In genomic region chr7:125139196-125139595, GRCm38 (mm10) we compare ENCODE assay signal across 21 mouse cellular contexts.
DNase-seq lines count a peak whose midpoint lies in the region; ATAC-seq and TF ChIP-seq lines count a peak whose summit lies in the region.
"Had no signal": no experiment of that assay in that cellular context is flagged by ENCODE, and none has a peak within 500 bp of the region (broad histone marks: within the 10 kb centered on the region; RNA-seq: fewer than 3 reads in every experiment).

No protein-coding gene starts in this region.

- no peaks in the 10 kb centered on the region for H3K4me1 ChIP-seq in heart, adult 2 months (ENCODE audit: control insufficient read depth, insufficient read depth, low read length)
- H3K4me1 ChIP-seq: embryonic facial prominence, embryonic 12.5 days; embryonic facial prominence, embryonic 15.5 days had no signal

- no peak overlapping the region for H3K4me3 ChIP-seq in heart, adult 2 months
- H3K4me3 ChIP-seq: embryonic facial prominence, embryonic 12.5 days; embryonic facial prominence, embryonic 15.5 days; gastrocnemius, adult 2 months; hindbrain, embryonic 10.5 days; hindbrain, embryonic 13.5 days had no signal

- no peaks in the 10 kb centered on the region for H3K79me2 ChIP-seq in heart, adult 2 months (replicated peaks; ENCODE audit: control insufficient read depth, insufficient read depth, low read length)

- H3K36me3 ChIP-seq in heart, adult 2 months (ENCODE audit: control insufficient read depth, insufficient read depth, low read length), result no peaks in the 10 kb centered on the region
- H3K36me3 ChIP-seq: embryonic facial prominence, embryonic 12.5 days; embryonic facial prominence, embryonic 15.5 days; hindbrain, embryonic 10.5 days; hindbrain, embryonic 13.5 days had no signal

- no peak for TF ChIP-seq CTCF in heart, adult 2 months (IDR thresholded peaks at IDR 0.05)

- no peak for TF ChIP-seq POLR2A in heart, adult 2 months (IDR thresholded peaks at IDR 0.05; ENCODE audit: insufficient read depth, low read depth, low read length)

- H3K9ac ChIP-seq in heart, adult 2 months (ENCODE audit: low read depth, low read length), result no peak overlapping the region
- H3K9ac ChIP-seq: embryonic facial prominence, embryonic 12.5 days; embryonic facial prominence, embryonic 15.5 days; forebrain, postnatal 0 days; hindbrain, embryonic 13.5 days had no signal

- peak; percentile 91 for ATAC-seq in megakaryocyte progenitor cell, adult 5-6 weeks (replicated peaks; ENCODE audit: poor library complexity)
- ATAC-seq: activated CD4-positive, CD25-positive, alpha-beta regulatory T cell, adult 4 months; forebrain, embryonic 14.5 days; forebrain, postnatal 0 days; hindbrain, embryonic 16.5 days had no signal

- intact Hi-C loops in heart, adult 2 months (cut with DNase I), result no loop called here

- no peak overlapping the region for H3K27ac ChIP-seq in heart, adult 2 months
- H3K27ac ChIP-seq: embryonic facial prominence, embryonic 12.5 days; embryonic facial prominence, embryonic 15.5 days; gastrocnemius, adult 2 months; hindbrain, embryonic 10.5 days; hindbrain, embryonic 13.5 days had no signal

- 76% methylated on average over 2 of the region's 2 CpGs for WGBS in heart, adult 2 months

- H3K27me3 ChIP-seq in heart, adult 2 months (ENCODE audit: control insufficient read depth, insufficient read depth, low read length), result no peaks in the 10 kb centered on the region
- H3K27me3 ChIP-seq: embryonic facial prominence, embryonic 12.5 days; embryonic facial prominence, embryonic 15.5 days; hindbrain, embryonic 13.5 days had no signal

- peak; percentile 41 for DNase-seq in heart, adult 11 months
- no peak for DNase-seq in heart, adult 2 months
- DNase-seq in testis, postnatal 10 days (ENCODE audit: low spot score), result peak; percentile 5
- DNase-seq in testis, postnatal 14 days (ENCODE audit: low spot score), result no peak
- DNase-seq in urinary bladder, postnatal 36 days (ENCODE audit: low spot score in 2 of 2), result no peak
- DNase-seq: adrenal gland, adult 8-10 months; adrenal gland, postnatal 25 days; cerebellum, adult 11-12 months; cerebellum, adult 8-10 months; cerebellum, postnatal 10 days; forebrain, postnatal 0 days; gastrocnemius, adult 2 months; gastrocnemius, postnatal 14 days had no signal

- TF ChIP-seq EP300 in heart, adult 2 months (IDR thresholded peaks at IDR 0.05; ENCODE audit: insufficient read depth, low read depth, low read length), result no peak

Comparison
In these comparisons a context has a peak if more than half of its experiments do, and no peak if none do; other contexts are left out.
1. DNase-seq: peak in heart, adult 11 months (single experiment) and testis, postnatal 10 days (single experiment); none in heart, adult 2 months (0 of 2), testis, postnatal 14 days (single experiment) and urinary bladder, postnatal 36 days (0 of 2).